Mouse (Mus musculus) embryonic facial prominence, embryonic 13.5 days (tissue): ENCODE results near the gene Helz. TPM values are rescaled to one million over a fixed set of nuclear protein-coding genes. Genes with fewer than 3 reads are reported as not detected.

Experiments
- ATAC-seq: fragments of 200-750 bp; cut with Nextera tagmentation; 2 replicates; pipeline ENCODE4 v1.8.0; 2017; ENCODE audit warnings: low read depth; ENCODE audit not compliant: insufficient number of reproducible peaks, insufficient read depth, low FRiP score, low TSS enrichment
- H3K27ac ChIP-seq: fragments of 300-500 bp; sonication (generic); 2 replicates; pipeline ENCODE4 v1.5.1; 2015; ENCODE audit warnings: moderate library complexity, mild to moderate bottlenecking, inconsistent platforms
- H3K27me3 ChIP-seq: fragments of 300-500 bp; sonication (generic); 2 replicates; pipeline ENCODE4 v1.6.1; 2015; ENCODE audit warnings: mild to moderate bottlenecking, inconsistent platforms
- H3K36me3 ChIP-seq: fragments of 300-500 bp; sonication (generic); 2 replicates; pipeline ENCODE4 v1.6.1; 2015; ENCODE audit warnings: mild to moderate bottlenecking, inconsistent platforms
- H3K4me1 ChIP-seq: fragments of 300-500 bp; sonication (generic); 2 replicates; pipeline ENCODE4 v1.6.1; 2015; ENCODE audit warnings: inconsistent platforms
- H3K4me2 ChIP-seq: fragments of 300-500 bp; sonication (generic); 2 replicates; pipeline ENCODE4 v1.6.1; 2015; ENCODE audit warnings: moderate library complexity, mild to moderate bottlenecking, inconsistent platforms
- H3K4me3 ChIP-seq: fragments of 300-500 bp; sonication (generic); 2 replicates; pipeline ENCODE4 v1.5.1; 2015; ENCODE audit warnings: mild to moderate bottlenecking, inconsistent platforms
- H3K9ac ChIP-seq: fragments of 300-500 bp; sonication (generic); 2 replicates; pipeline ENCODE4 v1.6.1; 2015; ENCODE audit warnings: mild to moderate bottlenecking, inconsistent platforms
- H3K9me3 ChIP-seq: fragments of 300-500 bp; sonication (generic); 2 replicates; pipeline ENCODE4 v1.6.1; 2016; ENCODE audit warnings: inconsistent platforms
- WGBS: fragments of 180-500 bp; shearing (Covaris S2); methylation state at CpG from one replicate; pipeline ENCODE4 v1.1.7; 2015; ENCODE audit warnings: mixed read lengths; 5-methylcytosine and 5-hydroxymethylcytosine counted together
- polyA plus RNA-seq: library from polyadenylated mRNA; unstranded; fragments of >200 nt; fragmentation: Nextera tagmentation; extraction: Ambion mirVana; gene quantifications from 2 replicates; pipeline ENCODE4 v1.2.1, GENCODE M21; 2015

Helz gene
- polyA plus RNA-seq, 1 experiment from 2014 or later, result 20.2 TPM

DNA sequence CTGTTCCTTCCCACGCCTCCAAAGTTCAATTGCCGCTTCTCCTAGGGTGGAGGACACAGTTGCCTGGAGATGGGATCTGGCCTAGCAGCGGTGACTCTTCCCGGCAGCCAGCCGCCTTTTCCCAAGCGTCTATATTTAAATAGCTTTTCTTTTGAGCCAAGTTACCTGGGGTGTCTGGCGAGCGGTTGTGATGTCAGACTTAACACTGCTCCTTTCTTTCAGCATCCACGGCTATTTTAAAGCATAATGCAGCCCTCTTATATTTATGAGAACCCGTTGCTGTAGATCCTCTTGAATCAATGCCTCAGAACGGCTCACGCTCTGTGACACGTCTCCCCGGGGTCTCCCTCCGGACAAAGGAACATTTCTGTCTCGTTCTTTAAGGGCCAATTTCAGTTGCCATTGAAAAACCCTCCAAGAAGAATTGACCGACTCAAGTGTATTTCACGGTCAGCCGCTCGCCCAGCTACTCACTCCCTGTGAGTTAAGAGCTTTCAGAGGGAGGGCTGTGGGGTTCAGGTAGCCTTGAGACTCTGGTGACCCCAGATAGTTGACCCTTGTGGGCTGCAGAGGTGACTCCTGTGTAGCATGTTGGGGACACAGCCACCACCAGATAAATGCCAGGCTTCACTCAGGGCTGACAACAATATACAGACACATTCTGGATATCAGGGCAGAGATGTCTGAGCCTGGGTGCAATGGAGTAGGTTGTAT, 160.3 kb downstream of the Helz start:
- ATAC-seq, result no peak
- WGBS, result 63% methylated on average over 20 of the region's 20 CpGs

DNA sequence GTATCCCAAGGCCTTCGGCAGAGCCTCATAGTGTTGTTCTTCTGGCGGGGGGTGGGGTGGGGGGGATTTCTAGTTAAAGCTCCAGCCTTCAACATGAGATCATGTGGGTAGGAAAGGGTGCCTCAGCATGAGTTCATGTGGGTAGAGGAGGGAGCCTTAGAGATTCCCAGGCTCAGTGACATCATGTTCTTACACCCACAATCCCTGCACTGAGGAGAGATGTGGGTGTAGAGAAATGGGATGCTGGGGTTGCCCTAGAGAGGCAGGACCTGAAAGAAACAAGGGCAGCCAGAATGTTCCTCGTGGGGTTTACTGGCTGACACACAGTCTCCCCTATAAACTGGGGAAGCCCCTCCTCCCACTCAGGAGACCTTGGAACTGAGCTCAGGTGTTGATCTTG, 162.6 kb downstream of the Helz start:
- H3K4me1 ChIP-seq, result peaks cover 14% of the 10 kb centered on the region; the same call in 1 of the 2 replicates
- no peak overlapping the region for H3K27ac ChIP-seq
- no peaks in the 10 kb centered on the region for H3K36me3 ChIP-seq
- H3K4me3 ChIP-seq, result no peak overlapping the region
- H3K4me2 ChIP-seq, result no peak overlapping the region
- no peaks in the 10 kb centered on the region for H3K27me3 ChIP-seq
- H3K9ac ChIP-seq, result no peak overlapping the region
- no peaks in the 10 kb centered on the region for H3K9me3 ChIP-seq
- 0 out of 2 replicates have a peak, but pooled peaks have one; percentile 15 for ATAC-seq
- 49% methylated on average over 3 of the region's 3 CpGs for WGBS

More for the DNA sequence above, 160.3 kb downstream of the Helz start:
- Histone ChIP-seq H3K4me2 (no peak overlapping the region), H3K4me1 (peaks cover 22% of the 10 kb centered on the region), H3K27ac (no peak overlapping the region), H3K9me3 (no peaks in the 10 kb centered on the region), H3K36me3 (no peaks in the 10 kb centered on the region), H3K27me3 (no peaks in the 10 kb centered on the region), H3K9ac (no peak overlapping the region), H3K4me3 (no peak overlapping the region)

DNA sequence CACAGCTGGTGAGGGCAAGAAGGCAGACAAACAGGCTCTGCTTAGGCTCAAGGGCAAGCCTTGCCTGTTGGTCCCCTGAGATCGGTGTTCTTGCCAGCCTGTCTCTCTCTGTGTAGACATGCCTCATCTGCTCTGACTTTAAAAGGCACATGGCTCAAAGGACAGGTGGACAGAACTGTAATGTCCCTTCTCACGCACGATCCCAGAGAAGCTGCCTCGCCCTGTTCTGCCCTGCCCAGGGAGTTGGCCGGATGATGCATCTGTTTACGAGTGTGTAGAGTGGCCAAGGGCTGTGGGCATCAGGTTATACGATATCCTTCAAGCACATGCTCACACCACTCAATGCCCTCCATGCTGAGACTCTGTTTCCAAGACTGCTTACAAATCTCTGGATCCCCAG, 166.6 kb downstream of the Helz start:
- H3K4me2 ChIP-seq, result no peak overlapping the region
- no peak for ATAC-seq
- H3K27ac ChIP-seq, result no peak overlapping the region
- 81% methylated on average over 7 of the region's 7 CpGs for WGBS
- no peak overlapping the region for H3K4me3 ChIP-seq
- H3K4me1 ChIP-seq, result peaks cover 14% of the 10 kb centered on the region; the same call in 1 of the 2 replicates
- no peak overlapping the region for H3K9ac ChIP-seq
- no peaks in the 10 kb centered on the region for H3K36me3 ChIP-seq
- no peaks in the 10 kb centered on the region for H3K27me3 ChIP-seq
- peaks cover 5% of the 10 kb centered on the region; the same call in 1 of the 2 replicates for H3K9me3 ChIP-seq

- Histone ChIP-seq H3K9me3 (peaks cover 5% of the 10 kb centered on the region; the same call in 1 of the 2 replicates), H3K27me3 (no peaks in the 10 kb centered on the region), H3K4me1 (0 out of 2 replicates have a peak, but pooled peaks cover 3% of the 10 kb centered on the region), H3K9ac (no peak within 1 kb of the TSS), H3K27ac (no peak within 1 kb of the TSS), H3K36me3 (no peaks in the 10 kb centered on the region), H3K4me3 (no peak within 1 kb of the TSS), H3K4me2 (no peak within 1 kb of the TSS)
- WGBS, result 75% methylated on average over 16 of the region's 16 CpGs
- no peak for ATAC-seq
Observed at GRCm38 (mm10) chr11:107716332-107716938, 168.7 kb downstream of the Helz start, which contains the start of gene Cacng1. TSS of gene Cacng1 (minus strand) at chr11:107716522.

- Histone ChIP-seq H3K27ac (no peak overlapping the region), H3K9ac (no peak overlapping the region), H3K4me2 (no peak overlapping the region), H3K9me3 (peaks cover 5% of the 10 kb centered on the region; the same call in 1 of the 2 replicates), H3K36me3 (no peaks in the 10 kb centered on the region), H3K4me3 (no peak overlapping the region), H3K4me1 (no peaks in the 10 kb centered on the region), H3K27me3 (no peaks in the 10 kb centered on the region)
- 81% methylated on average over 9 of the region's 9 CpGs for WGBS
- no peak for ATAC-seq
Observed at GRCm38 (mm10) chr11:107720264-107721021, 172.7 kb downstream of the Helz start.

DNA sequence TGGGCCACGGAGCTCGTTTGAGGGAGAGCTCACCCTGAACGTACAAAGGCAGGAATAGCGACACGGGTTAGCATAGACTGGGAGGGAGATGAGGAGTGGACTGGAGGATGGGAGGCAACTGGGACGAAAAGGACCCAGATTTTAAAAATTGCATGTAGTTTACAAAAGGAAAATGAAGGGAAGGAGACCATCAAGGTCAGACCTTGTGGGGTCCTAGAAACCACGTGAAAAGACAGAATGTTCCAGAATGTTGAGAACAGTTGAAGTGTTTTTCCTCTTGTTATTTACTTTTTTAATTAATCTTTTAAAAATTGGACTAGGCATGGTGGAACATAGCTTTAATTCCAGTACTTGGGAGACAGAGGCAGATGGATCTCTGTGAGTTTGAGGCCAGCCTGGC, 173.3 kb downstream of the Helz start:
- H3K27ac ChIP-seq, result no peak overlapping the region
- no peak for ATAC-seq
- no peak overlapping the region for H3K9ac ChIP-seq
- 79% methylated on average over 7 of the region's 7 CpGs for whole genome bisulfite sequencing
- no peak overlapping the region for H3K4me2 ChIP-seq
- no peaks in the 10 kb centered on the region for H3K4me1 ChIP-seq
- H3K9me3 ChIP-seq, result peaks cover 5% of the 10 kb centered on the region; the same call in 1 of the 2 replicates
- H3K27me3 ChIP-seq, result no peaks in the 10 kb centered on the region
- no peak overlapping the region for H3K4me3 ChIP-seq
- H3K36me3 ChIP-seq, result no peaks in the 10 kb centered on the region

DNA sequence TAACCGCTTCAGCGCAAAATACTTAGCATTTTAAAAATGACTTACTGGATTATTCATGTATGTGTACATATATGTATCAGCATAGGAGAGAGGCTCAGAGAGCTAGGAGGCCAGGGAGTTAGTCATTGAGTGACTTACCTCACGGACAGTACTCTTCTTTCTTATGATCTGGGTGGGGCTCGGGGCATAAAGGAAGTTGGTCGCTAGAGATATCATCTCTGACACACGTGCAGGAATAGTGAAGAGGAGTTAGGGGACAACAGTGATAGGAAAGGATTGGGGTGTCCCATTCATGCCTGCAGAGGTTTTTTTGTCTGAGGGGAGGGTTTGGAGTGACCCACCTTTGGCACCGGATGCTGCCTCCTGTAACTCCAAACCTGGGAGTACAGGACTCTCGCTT, 176.9 kb downstream of the Helz start:
- Histone ChIP-seq H3K27ac (no peak overlapping the region), H3K36me3 (no peaks in the 10 kb centered on the region), H3K4me2 (no peak overlapping the region), H3K4me1 (peaks cover 7% of the 10 kb centered on the region), H3K9me3 (no peaks in the 10 kb centered on the region), H3K4me3 (no peak overlapping the region), H3K27me3 (no peaks in the 10 kb centered on the region), H3K9ac (no peak overlapping the region)
- whole genome bisulfite sequencing, result 86% methylated on average over 8 of the region's 8 CpGs
- no peak for ATAC-seq

GRCm38 (mm10) chr11:107728073-107728863, 180.5 kb downstream of the Helz start:
- no peak overlapping the region for H3K9ac ChIP-seq
- peaks cover 7% of the 10 kb centered on the region for H3K4me1 ChIP-seq
- ATAC-seq, result no peak
- no peaks in the 10 kb centered on the region for H3K9me3 ChIP-seq
- 73% methylated on average over 13 of the region's 13 CpGs for WGBS
- no peak overlapping the region for H3K4me3 ChIP-seq
- H3K27ac ChIP-seq, result no peak overlapping the region
- H3K36me3 ChIP-seq, result peaks cover 9% of the 10 kb centered on the region
- no peaks in the 10 kb centered on the region for H3K27me3 ChIP-seq
- no peak overlapping the region for H3K4me2 ChIP-seq

- Histone ChIP-seq H3K36me3 (peaks cover 16% of the 10 kb centered on the region), H3K27ac (no peak overlapping the region), H3K4me1 (peaks cover 7% of the 10 kb centered on the region), H3K27me3 (no peaks in the 10 kb centered on the region), H3K4me2 (no peak overlapping the region), H3K9me3 (no peaks in the 10 kb centered on the region), H3K4me3 (no peak overlapping the region), H3K9ac (no peak overlapping the region)
- ATAC-seq, result no peak
- WGBS, result 82% methylated on average over 7 of the region's 7 CpGs
Observed at GRCm38 (mm10) chr11:107729141-107729540, 181.4 kb downstream of the Helz start.

DNA sequence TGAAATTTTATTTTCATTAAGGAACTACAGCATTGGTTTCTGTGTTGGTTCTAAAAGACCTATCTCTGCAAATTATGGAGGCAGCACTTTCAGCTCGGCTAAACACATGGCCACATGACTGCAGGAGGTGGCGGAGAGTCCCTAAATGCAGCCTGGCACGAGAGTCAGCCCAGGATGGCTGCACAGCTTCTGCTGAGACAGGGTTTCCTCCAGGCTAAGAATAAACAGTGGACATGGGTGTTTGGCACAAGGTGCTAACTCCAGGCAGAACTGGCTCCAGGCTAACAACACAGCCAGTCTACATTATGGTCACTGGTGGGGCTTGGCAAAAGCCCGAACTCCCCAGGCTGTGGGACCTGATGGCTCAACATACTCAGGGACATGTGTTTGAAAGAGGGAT, 183.2 kb downstream of the Helz start:
- Histone ChIP-seq H3K4me1 (peaks cover 7% of the 10 kb centered on the region), H3K27me3 (no peaks in the 10 kb centered on the region), H3K9me3 (no peaks in the 10 kb centered on the region), H3K27ac (no peak overlapping the region), H3K36me3 (peaks cover 32% of the 10 kb centered on the region), H3K9ac (no peak overlapping the region), H3K4me2 (no peak overlapping the region), H3K4me3 (no peak overlapping the region)
- no peak for ATAC-seq
- 80% methylated on average over 4 of the region's 4 CpGs for WGBS

GRCm38 (mm10) chr11:107731498-107731897, 183.8 kb downstream of the Helz start:
- ATAC-seq, result no peak

More at GRCm38 (mm10) chr11:107731498-107731897, 183.8 kb downstream of the Helz start:
- Histone ChIP-seq H3K4me2 (no peak overlapping the region), H3K27me3 (no peaks in the 10 kb centered on the region), H3K4me1 (peaks cover 7% of the 10 kb centered on the region), H3K9me3 (no peaks in the 10 kb centered on the region), H3K9ac (no peak overlapping the region), H3K36me3 (peaks cover 38% of the 10 kb centered on the region), H3K27ac (no peak overlapping the region), H3K4me3 (no peak overlapping the region)
- 82% methylated on average over 5 of the region's 5 CpGs for WGBS
